Mouse (Mus musculus): ENCODE results near the gene Sec31a. TPM values are rescaled to one million over a fixed set of nuclear protein-coding genes. Genes with fewer than 3 reads are reported as not detected.

Gene Sec31a
- polyA plus RNA-seq (2016; fragmentation: Nextera tagmentation; extraction: Ambion mirVana): 108 and 114 TPM in 2 replicates

DNA sequence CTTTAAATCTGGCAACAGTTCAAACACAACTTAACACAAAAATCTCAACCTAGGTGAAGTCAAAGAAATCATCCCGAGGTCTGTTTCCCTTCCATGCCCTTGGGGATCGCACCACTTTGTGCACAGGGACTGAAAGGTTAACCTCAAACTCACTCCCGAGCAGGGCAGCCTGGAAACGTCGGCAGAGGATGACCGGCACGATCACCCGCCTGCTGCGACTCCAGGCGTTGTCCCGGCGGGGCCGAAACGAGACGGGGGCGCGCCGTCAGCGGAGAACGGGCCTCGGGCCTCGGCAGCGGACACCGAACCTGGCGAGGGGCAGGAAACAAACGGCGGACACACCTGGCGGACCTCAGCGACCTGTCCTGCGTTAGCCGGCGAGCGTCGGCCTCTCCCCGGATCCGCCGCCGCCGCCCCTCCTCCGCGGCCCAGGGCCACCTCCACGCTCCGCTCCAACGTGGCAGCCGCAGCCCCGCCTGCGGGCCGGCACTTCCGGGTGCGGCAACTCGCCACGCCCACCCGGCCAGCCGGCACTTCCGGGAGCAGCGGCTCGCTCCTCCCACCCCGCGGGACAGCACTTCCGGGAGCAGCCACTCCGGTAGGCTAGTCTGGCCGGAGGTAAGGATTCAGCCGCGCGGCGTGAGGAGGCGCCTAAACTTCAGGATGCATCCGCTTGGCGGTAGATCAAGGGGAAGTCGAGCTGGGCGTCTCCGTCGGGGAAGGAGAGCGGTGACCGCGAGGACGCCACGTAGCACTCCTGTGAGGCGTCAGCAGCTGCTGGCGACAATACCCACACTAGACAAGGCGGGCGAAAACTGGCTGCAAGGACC is at the start of gene Sec31a:
TSS of gene Sec31a (minus strand) at position 474 of the 830 bp plus-strand sequence.
- Histone ChIP-seq H3K36me3 (peaks cover 33% of the 10 kb centered on the region), H3K4me3 (peak within 1 kb of the TSS; percentile 88), H3K9me3 (no peaks in the 10 kb centered on the region), H3K4me1 (replicated peaks) (peaks cover 17% of the 10 kb centered on the region), H3K27me3 (ENCODE audit: insufficient read depth, poor library complexity, severe bottlenecking) (no peaks in the 10 kb centered on the region), H3K27ac (peak within 1 kb of the TSS; percentile 92)
- peak; percentile 96 for DNase-seq (ENCODE audit: low spot score)
- WGBS: under 1% methylated on average over 82 of the region's 82 CpGs

DNA sequence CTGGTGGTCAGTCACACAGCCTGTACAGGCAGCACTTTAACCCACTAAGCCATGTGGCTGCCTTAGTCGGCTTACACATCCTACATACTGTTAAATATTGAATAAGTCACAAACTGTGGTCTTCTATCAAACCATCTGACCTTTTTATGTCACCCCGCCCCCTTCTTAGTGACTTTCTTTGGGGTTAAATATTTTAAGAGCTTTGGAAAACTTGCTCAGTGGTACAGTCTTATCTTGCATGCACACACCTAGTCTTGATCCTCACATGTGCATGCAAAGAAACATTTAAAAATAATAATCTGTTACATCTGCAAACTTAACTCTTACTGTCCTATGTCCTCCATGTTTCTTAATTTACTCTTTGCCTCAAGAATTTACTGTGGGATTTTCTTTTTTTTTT is 46.3 kb upstream of the Sec31a start:
- no peaks in the 10 kb centered on the region for H3K27me3 ChIP-seq (ENCODE audit: insufficient read depth, poor library complexity, severe bottlenecking)
- WGBS: 83% methylated on average over 2 of the region's 2 CpGs
- peaks cover 4% of the 10 kb centered on the region; the same call in 1 of the 2 replicates for H3K9me3 ChIP-seq
- no peak overlapping the region for H3K4me3 ChIP-seq
- DNase-seq (ENCODE audit: low spot score): no peak
- H3K4me1 ChIP-seq (replicated peaks): no peaks in the 10 kb centered on the region
- no peak overlapping the region for H3K27ac ChIP-seq
- peaks cover 82% of the 10 kb centered on the region for H3K36me3 ChIP-seq

DNA sequence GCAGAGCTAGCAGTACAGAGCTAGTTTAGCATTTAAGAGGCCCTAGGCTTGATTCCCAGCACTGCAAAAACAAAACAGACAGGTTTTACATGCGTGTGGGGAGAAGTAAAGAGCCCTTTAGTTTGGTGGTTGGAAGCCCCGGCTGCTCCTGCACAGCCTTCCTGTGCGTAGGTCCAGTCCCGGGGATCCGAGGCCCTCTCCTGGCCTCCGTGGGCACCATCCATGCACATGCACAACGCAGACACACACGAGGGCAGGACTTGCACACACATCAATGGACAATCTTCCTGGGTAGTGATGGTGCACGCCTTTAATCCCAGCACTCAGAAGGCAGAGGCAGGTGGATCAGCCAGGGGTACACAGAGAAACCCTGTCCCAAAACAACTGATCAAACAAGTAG is 45.5 kb upstream of the Sec31a start:
- H3K9me3 ChIP-seq: peaks cover 4% of the 10 kb centered on the region; the same call in 1 of the 2 replicates
- no peaks in the 10 kb centered on the region for H3K4me1 ChIP-seq (replicated peaks)
- H3K27me3 ChIP-seq (ENCODE audit: insufficient read depth, poor library complexity, severe bottlenecking): no peaks in the 10 kb centered on the region
- no peak overlapping the region for H3K4me3 ChIP-seq
- 94% methylated on average over 9 of the region's 9 CpGs for WGBS
- no peak for DNase-seq (ENCODE audit: low spot score)
- H3K27ac ChIP-seq: no peak overlapping the region
- H3K36me3 ChIP-seq: peaks cover 84% of the 10 kb centered on the region

GRCm38 (mm10) chr5:100459468-100459867 is 43.4 kb upstream of the Sec31a start:
- H3K27ac ChIP-seq: no peak overlapping the region
- H3K4me3 ChIP-seq: no peak overlapping the region
- H3K27me3 ChIP-seq (ENCODE audit: insufficient read depth, poor library complexity, severe bottlenecking): no peaks in the 10 kb centered on the region
- H3K9me3 ChIP-seq: peaks cover 4% of the 10 kb centered on the region; the same call in 1 of the 2 replicates
- no peak for DNase-seq (ENCODE audit: low spot score)
- no peaks in the 10 kb centered on the region for H3K4me1 ChIP-seq (replicated peaks)
- 92% methylated on average over 5 of the region's 5 CpGs for WGBS
- peaks cover 81% of the 10 kb centered on the region for H3K36me3 ChIP-seq

- DNase-seq (ENCODE audit: low spot score): no peak
- 91% methylated on average over 2 of the region's 2 CpGs for WGBS
Observed at GRCm38 (mm10) chr5:100451871-100452270, 35.8 kb upstream of the Sec31a start.

DNA sequence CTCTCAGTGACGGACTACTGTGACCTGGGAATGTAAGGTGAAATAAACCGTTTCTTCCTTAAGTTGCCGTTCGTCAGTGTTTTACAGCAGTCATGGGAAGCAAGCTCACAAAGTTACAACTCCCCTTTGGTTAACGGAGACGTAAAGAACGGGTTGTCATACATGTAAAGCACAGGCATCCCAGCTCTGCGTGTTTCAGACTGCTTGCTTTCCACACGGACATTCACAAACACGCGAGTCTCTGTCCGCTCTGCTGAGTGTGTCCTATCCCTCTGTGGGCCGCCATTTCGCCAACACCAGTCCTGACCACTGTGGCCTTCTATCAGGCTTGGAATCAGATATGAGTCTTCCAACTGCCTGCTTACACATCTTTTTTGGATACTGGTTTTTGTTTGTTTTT is 22.8 kb upstream of the Sec31a start:
- Histone ChIP-seq H3K4me1 (replicated peaks) (no peaks in the 10 kb centered on the region), H3K27me3 (ENCODE audit: insufficient read depth, poor library complexity, severe bottlenecking) (no peaks in the 10 kb centered on the region), H3K27ac (no peak overlapping the region), H3K9me3 (peaks cover 3% of the 10 kb centered on the region; the same call in 1 of the 2 replicates), H3K4me3 (no peak overlapping the region), H3K36me3 (peaks cover 43% of the 10 kb centered on the region)
- DNase-seq (ENCODE audit: low spot score): no peak
- 95% methylated on average over 14 of the region's 14 CpGs for WGBS

More at GRCm38 (mm10) chr5:100451871-100452270, 35.8 kb upstream of the Sec31a start:
- Histone ChIP-seq H3K9me3 (no peaks in the 10 kb centered on the region), H3K4me3 (no peak overlapping the region), H3K36me3 (peaks cover 97% of the 10 kb centered on the region), H3K27me3 (ENCODE audit: insufficient read depth, poor library complexity, severe bottlenecking) (no peaks in the 10 kb centered on the region), H3K4me1 (replicated peaks) (no peaks in the 10 kb centered on the region), H3K27ac (no peak overlapping the region)

DNA sequence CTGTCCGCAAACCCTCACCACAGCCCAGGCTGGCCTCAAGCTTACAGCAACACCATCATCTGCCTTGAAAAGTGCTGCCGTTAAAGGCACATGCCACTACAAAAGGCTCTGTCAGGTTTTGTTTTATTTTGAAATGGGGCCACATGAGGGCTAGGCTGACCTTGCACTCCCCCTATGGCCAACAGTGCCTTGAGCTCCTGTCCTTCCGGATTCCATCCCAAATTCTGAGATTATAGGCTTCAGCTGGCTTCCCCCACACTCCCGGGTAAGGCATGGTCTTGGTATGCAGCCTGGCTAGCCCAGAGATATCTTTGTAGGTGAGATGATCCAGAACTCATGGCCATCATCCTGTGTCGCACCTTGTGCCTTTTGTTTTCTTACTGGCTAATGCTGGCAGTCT is 21.9 kb upstream of the Sec31a start:
- WGBS: 91% methylated on average over 5 of the region's 5 CpGs
- Histone ChIP-seq H3K27ac (no peak overlapping the region), H3K27me3 (ENCODE audit: insufficient read depth, poor library complexity, severe bottlenecking) (no peaks in the 10 kb centered on the region), H3K36me3 (peaks cover 36% of the 10 kb centered on the region), H3K9me3 (peaks cover 3% of the 10 kb centered on the region; the same call in 1 of the 2 replicates), H3K4me1 (replicated peaks) (no peaks in the 10 kb centered on the region), H3K4me3 (no peak overlapping the region)
- no peak for DNase-seq (ENCODE audit: low spot score)

DNA sequence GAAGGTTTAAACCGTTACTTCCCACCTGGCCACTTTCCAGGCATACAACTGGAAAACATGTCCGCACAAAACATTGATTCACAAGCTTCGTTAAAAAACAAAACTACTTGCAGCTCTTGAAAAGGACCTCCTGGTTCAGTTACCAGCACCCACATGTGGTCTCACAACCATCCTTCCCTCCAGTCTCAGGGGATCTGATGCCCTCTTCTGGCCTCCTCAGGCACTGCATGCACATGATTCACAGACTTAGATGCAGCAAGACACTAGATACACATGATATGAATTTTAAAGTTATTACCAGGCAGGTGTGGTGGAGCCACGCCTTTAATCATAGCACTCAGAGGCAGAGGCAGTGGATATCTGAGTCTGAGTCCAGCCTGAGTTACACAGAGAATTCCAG is 21.1 kb upstream of the Sec31a start:
- H3K4me1 ChIP-seq (replicated peaks): no peaks in the 10 kb centered on the region
- H3K4me3 ChIP-seq: no peak overlapping the region
- H3K27me3 ChIP-seq (ENCODE audit: insufficient read depth, poor library complexity, severe bottlenecking): no peaks in the 10 kb centered on the region
- DNase-seq (ENCODE audit: low spot score): no peak
- peaks cover 34% of the 10 kb centered on the region for H3K36me3 ChIP-seq
- H3K27ac ChIP-seq: no peak overlapping the region
- H3K9me3 ChIP-seq: peaks cover 3% of the 10 kb centered on the region; the same call in 1 of the 2 replicates
- WGBS: 94% methylated on average over 4 of the region's 4 CpGs

GRCm38 (mm10) chr5:100430966-100431365 is 14.9 kb upstream of the Sec31a start:
- Histone ChIP-seq H3K27me3 (ENCODE audit: insufficient read depth, poor library complexity, severe bottlenecking) (no peaks in the 10 kb centered on the region), H3K36me3 (peaks cover 25% of the 10 kb centered on the region), H3K9me3 (no peaks in the 10 kb centered on the region), H3K4me1 (replicated peaks) (peaks cover 38% of the 10 kb centered on the region), H3K4me3 (peak overlapping the region; percentile 67; the same call in 1 of the 2 replicates), H3K27ac (no peak overlapping the region)
- DNase-seq (ENCODE audit: low spot score): no peak
- WGBS: 85% methylated on average over 2 of the region's 2 CpGs

DNA sequence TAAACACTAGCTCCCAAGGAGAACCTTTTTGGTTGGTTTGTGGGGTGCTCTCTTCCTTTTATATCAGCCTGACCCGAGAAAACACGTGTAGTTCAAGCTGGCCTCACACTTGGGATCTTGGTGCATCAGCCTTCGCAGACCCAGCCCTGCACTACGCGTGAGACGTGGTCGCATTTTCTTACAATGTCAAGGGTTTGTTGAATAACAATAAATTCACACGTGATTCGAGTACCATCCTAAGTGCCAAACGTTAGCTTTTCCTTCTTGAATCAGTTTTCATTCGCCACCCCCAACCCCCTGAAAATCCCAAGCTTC is 14.0 kb upstream of the Sec31a start:
- DNase-seq (ENCODE audit: low spot score): no peak
- H3K27ac ChIP-seq: peak overlapping the region; percentile 97
- peaks cover 34% of the 10 kb centered on the region for H3K36me3 ChIP-seq
- H3K9me3 ChIP-seq: no peaks in the 10 kb centered on the region
- 5% methylated on average over 11 of the region's 11 CpGs for WGBS
- peaks cover 46% of the 10 kb centered on the region for H3K4me1 ChIP-seq (replicated peaks)
- H3K4me3 ChIP-seq: peak overlapping the region; percentile 67
- no peaks in the 10 kb centered on the region for H3K27me3 ChIP-seq (ENCODE audit: insufficient read depth, poor library complexity, severe bottlenecking)

DNA sequence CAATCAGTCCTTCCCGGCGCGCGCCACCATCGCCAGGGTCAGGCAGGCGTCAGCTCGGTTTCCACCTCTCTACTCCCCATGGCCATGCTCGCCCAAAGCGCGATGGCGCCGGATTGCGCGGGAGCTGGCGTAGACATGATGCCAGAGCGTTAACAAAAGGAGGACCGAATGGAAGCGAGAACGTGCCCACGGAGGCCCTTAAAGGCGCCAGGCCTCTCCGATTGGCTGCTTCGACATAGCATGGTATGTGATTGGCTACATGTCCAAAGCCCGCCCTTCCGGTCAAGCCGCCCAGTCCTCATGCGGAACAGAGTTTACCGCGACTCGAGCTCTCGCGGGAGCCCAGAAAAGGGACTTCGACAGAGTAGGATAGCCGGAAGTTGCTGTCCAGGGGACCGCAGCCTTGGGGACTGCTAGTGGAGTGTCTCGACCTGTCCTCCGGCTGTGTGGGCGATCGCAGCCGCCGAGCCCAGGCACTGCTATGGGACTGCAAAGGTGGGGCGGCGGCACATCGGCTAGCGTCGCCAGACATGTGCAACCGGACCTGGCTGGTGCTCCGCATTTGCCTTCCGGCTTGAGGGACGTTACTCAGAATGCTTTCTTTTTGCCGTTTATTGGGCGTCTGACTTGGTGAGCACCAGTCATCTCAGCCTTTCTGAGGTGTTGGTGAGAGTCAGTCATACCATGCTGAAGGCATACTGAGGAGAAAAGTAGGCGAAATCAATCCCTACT is 13.5 kb upstream of the Sec31a start:
- Histone ChIP-seq H3K27me3 (ENCODE audit: insufficient read depth, poor library complexity, severe bottlenecking) (no peaks in the 10 kb centered on the region), H3K27ac (peak overlapping the region; percentile 97), H3K36me3 (peaks cover 39% of the 10 kb centered on the region), H3K4me1 (replicated peaks) (peaks cover 52% of the 10 kb centered on the region), H3K9me3 (no peaks in the 10 kb centered on the region), H3K4me3 (peak overlapping the region; percentile 67)
- under 1% methylated on average over 53 of the region's 53 CpGs for WGBS
- peak; percentile 97 for DNase-seq (ENCODE audit: low spot score)

- DNase-seq (ENCODE audit: low spot score): no peak
- WGBS: under 1% methylated on average over 20 of the region's 20 CpGs
- peak overlapping the region; percentile 97 for H3K27ac ChIP-seq
- H3K27me3 ChIP-seq (ENCODE audit: insufficient read depth, poor library complexity, severe bottlenecking): no peaks in the 10 kb centered on the region
- H3K9me3 ChIP-seq: no peaks in the 10 kb centered on the region
- peaks cover 58% of the 10 kb centered on the region for H3K4me1 ChIP-seq (replicated peaks)
- peaks cover 46% of the 10 kb centered on the region for H3K36me3 ChIP-seq
- peak overlapping the region; percentile 67 for H3K4me3 ChIP-seq
Observed at GRCm38 (mm10) chr5:100428734-100429343, 12.8 kb upstream of the Sec31a start.
